ENCODE assay signal across 23 mouse cellular contexts in the genomic region with DNA sequence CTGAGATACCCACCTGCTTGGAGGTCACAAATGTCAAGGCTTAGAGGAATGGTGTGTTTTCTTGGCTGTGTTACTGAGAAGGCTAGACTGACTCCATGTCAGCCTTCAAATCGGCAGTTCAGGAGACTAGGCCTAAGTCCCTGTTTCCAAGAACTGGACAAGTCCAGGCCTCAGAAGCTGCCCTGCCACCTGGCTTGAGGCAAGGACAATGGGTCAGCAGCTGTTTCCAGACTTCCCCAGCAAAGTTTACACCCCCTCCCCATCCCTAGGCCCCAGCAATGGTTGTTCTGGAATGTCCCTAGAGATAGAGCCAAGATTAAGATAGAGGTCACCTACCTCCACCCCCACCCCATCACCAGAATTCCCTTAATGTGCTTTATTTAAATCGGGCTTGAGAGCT. TPM values are rescaled to one million over a fixed set of nuclear protein-coding genes. Genes with fewer than 3 reads are reported as not detected.
"Had no signal": no experiment of that assay in that cellular context is flagged by ENCODE, and none has a peak within 500 bp of the region (broad histone marks: within the 10 kb centered on the region; RNA-seq: fewer than 3 reads in every experiment).

No protein-coding gene starts in this region.

- H3K27me3 ChIP-seq: lung, embryonic 15.5 days; neural tube, embryonic 13.5 days; neural tube, embryonic 15.5 days had no signal

- H3K4me2 ChIP-seq: neural tube, embryonic 15.5 days had no signal

- DNase-seq: liver, postnatal 0 days; lung, adult 2 months; lung, postnatal 14 days; lung, postnatal 36 days; midbrain, embryonic 14.5 days; retina, postnatal 1 day; right cerebral cortex, adult 18-20 months; right cerebral cortex, postnatal 25 days; right cerebral cortex, postnatal 4 days; spleen, adult 18-20 months; thymus, adult 18-20 months; thymus, postnatal 14 days; thymus, postnatal 36 days had no signal

- ATAC-seq: liver, postnatal 0 days; lung, postnatal 0 days; midbrain, embryonic 16.5 days had no signal

- H3K9me3 ChIP-seq: lung, embryonic 15.5 days; midbrain, embryonic 12.5 days; neural tube, embryonic 13.5 days; neural tube, embryonic 15.5 days had no signal

- H3K36me3 ChIP-seq: lung, embryonic 15.5 days; midbrain, embryonic 12.5 days; neural tube, embryonic 13.5 days; neural tube, embryonic 15.5 days had no signal

- H3K9ac ChIP-seq: liver, postnatal 0 days; lung, embryonic 15.5 days; midbrain, embryonic 12.5 days; neural tube, embryonic 15.5 days had no signal

- H3K27ac ChIP-seq: lung, embryonic 15.5 days; macrophage; midbrain, embryonic 12.5 days; neural tube, embryonic 13.5 days had no signal

- H3K4me3 ChIP-seq: lung, embryonic 15.5 days; midbrain, embryonic 12.5 days; myocyte; neural tube, embryonic 13.5 days; neural tube, embryonic 15.5 days had no signal

RNA-seq across cellular contexts. Expression of a gene that starts 36.1 kb away (rescaled TPM):
- total RNA-seq: megakaryocyte, adult 5-6 weeks had no signal
- polyA plus RNA-seq: lung, embryonic 15.5 days; macrophage; midbrain, embryonic 12.5 days; midbrain, embryonic 14.5 days; midbrain, embryonic 16.5 days; neural tube, embryonic 11.5 days; neural tube, embryonic 13.5 days; neural tube, embryonic 15.5 days had no signal
